In genomic region chr14:30716051-30716952, GRCm38 (mm10) we compare ENCODE assay signal across 8 mouse cellular contexts. TPM values are rescaled to one million over a fixed set of nuclear protein-coding genes. Genes with fewer than 3 reads are reported as not detected.
DNase-seq lines count a peak whose midpoint lies in the region; ATAC-seq and TF ChIP-seq lines count a peak whose summit lies in the region.

No protein-coding gene starts in this region.

- H3K9me3 ChIP-seq in embryonic facial prominence, embryonic 15.5 days (replicated peaks), result no peaks in the 10 kb centered on the region
- no peaks in the 10 kb centered on the region for H3K9me3 ChIP-seq in heart, embryonic 10.5 days
- no peaks in the 10 kb centered on the region for H3K9me3 ChIP-seq in liver, embryonic 15.5 days (replicated peaks)

- H3K27me3 ChIP-seq in embryonic facial prominence, embryonic 15.5 days, result peaks cover 9% of the 10 kb centered on the region; the same call in 1 of the 2 replicates
- H3K27me3 ChIP-seq in heart, embryonic 10.5 days (ENCODE audit: insufficient read depth, poor library complexity, severe bottlenecking), result peaks cover 17% of the 10 kb centered on the region
- H3K27me3 ChIP-seq in liver, embryonic 15.5 days, result peaks cover 15% of the 10 kb centered on the region
- no peaks in the 10 kb centered on the region for H3K27me3 ChIP-seq in testis, adult 2 months (ENCODE audit: control insufficient read depth, insufficient read depth, low read length)

- DNase-seq in adrenal gland, postnatal 25 days, result peak; percentile 67
- peak; percentile 82 for DNase-seq in heart, embryonic 10.5 days (ENCODE audit: low spot score)
- DNase-seq in kidney, adult 9 months, result peak; percentile 54
- peak; percentile 27 to 33 for DNase-seq in natural killer cell, adult 2 months (ENCODE audit: low spot score in 2 of 2)

- H3K27ac ChIP-seq in embryonic facial prominence, embryonic 15.5 days (replicated peaks), result peak overlapping the region; percentile 92
- H3K27ac ChIP-seq in heart, embryonic 10.5 days, result peak overlapping the region; percentile 94
- peak overlapping the region; percentile 89 for H3K27ac ChIP-seq in liver, embryonic 15.5 days (replicated peaks)
- peak overlapping the region; percentile 85 for H3K27ac ChIP-seq in testis, adult 2 months (ENCODE audit: control insufficient read depth, insufficient read depth, low read depth, low read length)

- no peak for TF ChIP-seq POLR2A in testis, adult 2 months (IDR thresholded peaks at IDR 0.05; ENCODE audit: control insufficient read depth, low read depth, low read length)

- no peaks in the 10 kb centered on the region for H3K36me3 ChIP-seq in embryonic facial prominence, embryonic 15.5 days
- H3K36me3 ChIP-seq in heart, embryonic 10.5 days, result no peaks in the 10 kb centered on the region
- H3K36me3 ChIP-seq in liver, embryonic 15.5 days (replicated peaks), result no peaks in the 10 kb centered on the region
- no peaks in the 10 kb centered on the region for H3K36me3 ChIP-seq in testis, adult 2 months (ENCODE audit: control insufficient read depth, insufficient read depth, low read length)

- H3K4me3 ChIP-seq in embryonic facial prominence, embryonic 15.5 days (replicated peaks), result peak overlapping the region; percentile 89
- peak overlapping the region; percentile 85 for H3K4me3 ChIP-seq in heart, embryonic 10.5 days
- H3K4me3 ChIP-seq in liver, embryonic 15.5 days (replicated peaks), result peak overlapping the region; percentile 91
- H3K4me3 ChIP-seq in testis, adult 2 months (ENCODE audit: control insufficient read depth, low read depth, low read length), result peak overlapping the region; percentile 86

- 0 out of 2 replicates have a peak, but pooled peaks cover 4% of the 10 kb centered on the region for H3K4me1 ChIP-seq in embryonic facial prominence, embryonic 15.5 days
- peaks cover 12% of the 10 kb centered on the region; the same call in 1 of the 2 replicates for H3K4me1 ChIP-seq in heart, embryonic 10.5 days
- H3K4me1 ChIP-seq in liver, embryonic 15.5 days (replicated peaks), result peaks cover 33% of the 10 kb centered on the region
- H3K4me1 ChIP-seq in testis, adult 2 months (ENCODE audit: control insufficient read depth, insufficient read depth, low read length), result peaks cover 7% of the 10 kb centered on the region

- peak overlapping the region; percentile 86 for H3K4me2 ChIP-seq in embryonic facial prominence, embryonic 15.5 days (replicated peaks)
- H3K4me2 ChIP-seq in liver, embryonic 15.5 days, result peak overlapping the region; percentile 99

- TF ChIP-seq CTCF in testis, adult 2 months (IDR thresholded peaks at IDR 0.05; ENCODE audit: control insufficient read depth, insufficient read depth, insufficient replicate concordance, low read depth, low read length), result no peak

- under 1% methylated on average over 67 of the region's 106 CpGs for WGBS in embryonic facial prominence, embryonic 15.5 days
- under 1% methylated on average over 99 of the region's 106 CpGs for WGBS in heart, embryonic 10.5 days
- 1% methylated on average over 97 of the region's 106 CpGs for WGBS in liver, embryonic 15.5 days (ENCODE audit: insufficient replicate concordance)

- peak; percentile 13 for ATAC-seq in CD4-positive, CD25-positive, alpha-beta regulatory T cell, adult 4 months
- ATAC-seq in embryonic facial prominence, embryonic 15.5 days (ENCODE audit: insufficient number of reproducible peaks, low FRiP score, low TSS enrichment, low read depth), result peak; percentile 75
- ATAC-seq in liver, embryonic 15.5 days (ENCODE audit: insufficient read depth), result peak; percentile 69

- peak overlapping the region; percentile 55 for H3K9ac ChIP-seq in embryonic facial prominence, embryonic 15.5 days
- peak overlapping the region; percentile 71 for H3K9ac ChIP-seq in liver, embryonic 15.5 days

RNA-seq across cellular contexts. Expression of gene Sfmbt1, which starts 1.7 kb away (rescaled TPM):
- polyA plus RNA-seq in CD4-positive, CD25-positive, alpha-beta regulatory T cell, adult 4 months (2017; shearing (Covaris generic)), result 10 to 100 TPM; 10.8 to 12.6 TPM
- total RNA-seq in adrenal gland, postnatal 25 days (2021), result 28.4 and 35.0 TPM in 2 replicates
- polyA plus RNA-seq in embryonic facial prominence, embryonic 15.5 days (2015; fragmentation: Nextera tagmentation; extraction: Ambion mirVana), result 13.4 and 16.0 TPM in 2 replicates
- polyA plus RNA-seq in heart, embryonic 10.5 days (2016; fragmentation: Nextera tagmentation; extraction: Ambion mirVana), result 11.0 and 13.0 TPM in 2 replicates
- polyA plus RNA-seq in liver, embryonic 15.5 days (2015; fragmentation: Nextera tagmentation; extraction: Ambion mirVana), result 12.5 and 12.8 TPM in 2 replicates
- polyA plus RNA-seq in testis, adult 2 months (2012; rRNA removed), result 21.5 and 25.6 TPM in 2 replicates

Comparison
In these comparisons a context has a peak if more than half of its experiments do, and no peak if none do; other contexts are left out.
1. Peak in every context shown above with its lines: DNase-seq, ATAC-seq, H3K4me3 ChIP-seq and H3K27ac ChIP-seq.
2. ATAC-seq: peak in every context shown above with its lines; median percentile 75 in embryonic facial prominence, embryonic 15.5 days; 69 in liver, embryonic 15.5 days; 13 in CD4-positive, CD25-positive, alpha-beta regulatory T cell, adult 4 months.
3. DNase-seq: peak in every context shown above with its lines; median percentile 82 in heart, embryonic 10.5 days; 67 in adrenal gland, postnatal 25 days; 54 in kidney, adult 9 months; 30 in natural killer cell, adult 2 months.